Comparison of ENCODE assay signal across 12 mouse cellular contexts in genomic region chrX:99505852-99506251, GRCm38 (mm10). TPM values are rescaled to one million over a fixed set of nuclear protein-coding genes. Genes with fewer than 3 reads are reported as not detected.
DNase-seq lines count a peak whose midpoint lies in the region; ATAC-seq and TF ChIP-seq lines count a peak whose summit lies in the region.
"Had no signal": no experiment of that assay in that cellular context is flagged by ENCODE, and none has a peak within 500 bp of the region (broad histone marks: within the 10 kb centered on the region; RNA-seq: fewer than 3 reads in every experiment).

No protein-coding gene starts in this region.

- ATAC-seq in forebrain, embryonic 15.5 days (replicated peaks): peak; percentile 80
- ATAC-seq in erythroblast, adult 5-6 weeks (replicated peaks; ENCODE audit: low FRiP score, poor library complexity, severe bottlenecking): no peak
- no peak for ATAC-seq in megakaryocyte, adult 5-6 weeks (ENCODE audit: poor library complexity, severe bottlenecking)

- TF ChIP-seq CTCF in olfactory bulb, adult 2 months (IDR thresholded peaks at IDR 0.05; ENCODE audit: insufficient read depth, low read depth, low read length): no peak

- no peak for TF ChIP-seq POLR2A in olfactory bulb, adult 2 months (IDR thresholded peaks at IDR 0.05; ENCODE audit: insufficient read depth, low read depth, low read length)

- H3K27ac ChIP-seq in forebrain, embryonic 15.5 days (replicated peaks): peak overlapping the region; percentile 34; the same call in 1 of the 2 replicates
- H3K27ac ChIP-seq in olfactory bulb, adult 2 months (ENCODE audit: insufficient read depth, low read depth, low read length): peak overlapping the region; percentile 6; the same call in 1 of the 2 replicates

- H3K9ac ChIP-seq in forebrain, embryonic 15.5 days (replicated peaks): no peak overlapping the region

- WGBS in forebrain, embryonic 15.5 days: 58% methylated on average over 5 of the region's 5 CpGs
- 49% methylated on average over 5 of the region's 5 CpGs for WGBS in olfactory bulb, adult 2 months

- peaks cover 7% of the 10 kb centered on the region; the same call in 1 of the 2 replicates for H3K4me1 ChIP-seq in forebrain, embryonic 15.5 days
- H3K4me1 ChIP-seq in olfactory bulb, adult 2 months (ENCODE audit: control insufficient read depth, insufficient read depth, low read length): peaks cover 11% of the 10 kb centered on the region

- DNase-seq in layer of hippocampus, adult 11-12 months (ENCODE audit: low spot score): peak; percentile 38
- DNase-seq in layer of hippocampus, postnatal 10 days (ENCODE audit: low spot score in 2 of 2): no peak
- DNase-seq in layer of hippocampus, adult 9-10 months (ENCODE audit: low spot score): peak; percentile 26
- DNase-seq in cerebellum, adult 9-11 months: no peak
- DNase-seq: heart, adult 18-20 months; kidney, adult 8-10 months; lung, adult 18-20 months had no signal

- no peaks in the 10 kb centered on the region for H3K36me3 ChIP-seq in forebrain, embryonic 15.5 days

- no peak overlapping the region for H3K4me3 ChIP-seq in forebrain, embryonic 15.5 days
- no peak overlapping the region for H3K4me3 ChIP-seq in olfactory bulb, adult 2 months (ENCODE audit: insufficient read depth, low read depth, low read length)
- H3K4me3 ChIP-seq: megakaryocyte, embryonic 14.5 days had no signal

- no peaks in the 10 kb centered on the region for H3K27me3 ChIP-seq in forebrain, embryonic 15.5 days

- H3K4me2 ChIP-seq in forebrain, embryonic 15.5 days (replicated peaks): no peak overlapping the region

- H3K9me3 ChIP-seq in forebrain, embryonic 15.5 days: no peaks in the 10 kb centered on the region
- H3K9me3 ChIP-seq: megakaryocyte, embryonic 14.5 days had no signal

RNA-seq across cellular contexts. Expression of gene Pja1, which starts 34.8 kb away (rescaled TPM):
- 100 to 1,000 TPM; 181 to 185 TPM for total RNA-seq in layer of hippocampus, postnatal 10 days (2021)
- polyA plus RNA-seq in forebrain, embryonic 15.5 days (2015; fragmentation: Nextera tagmentation; extraction: Ambion mirVana): 360 and 385 TPM in 2 replicates
- polyA plus RNA-seq in olfactory bulb, adult 2 months (2012; ENCODE audit: insufficient read depth, insufficient read length, low replicate concordance, missing spikeins): not detected in 2 replicates
- 1.2 and 2.9 TPM in 2 replicates for total RNA-seq in erythroblast, adult 5-6 weeks (2015; ENCODE audit: low replicate concordance)
- 4.6 and 5.5 TPM in 2 replicates for total RNA-seq in erythroblast, adult 5-6 weeks (2017; ENCODE audit: low replicate concordance)
- total RNA-seq in megakaryocyte, adult 5-6 weeks (2015): 5.8 and 7.7 TPM in 2 replicates
- 13.6 and 20.4 TPM in 2 replicates for total RNA-seq in megakaryocyte, adult 5-6 weeks (2017)

Comparison
In these comparisons a context has a peak if more than half of its experiments do, and no peak if none do; other contexts are left out.
1. DNase-seq: peak in layer of hippocampus, adult 11-12 months (single experiment) and layer of hippocampus, adult 9-10 months (single experiment); none in layer of hippocampus, postnatal 10 days (0 of 2) and cerebellum, adult 9-11 months (single experiment).
2. RNA of gene Pja1, which starts 34.8 kb away (total RNA-seq): 181 to 185 TPM in layer of hippocampus, postnatal 10 days; 5.8 to 20.4 TPM in megakaryocyte, adult 5-6 weeks and 1.2 to 5.5 TPM in erythroblast, adult 5-6 weeks; every median in the first group is over 4 times any median in the second.